Mouse (Mus musculus): ENCODE results near the gene Sec13. TPM values are rescaled to one million over a fixed set of nuclear protein-coding genes. Genes with fewer than 3 reads are reported as not detected.
"Not testable (repeated sequence)": the region's sequence is repeated elsewhere in the genome, so short reads cannot be mapped to it uniquely, and the experiment has no call there.

Sec13 gene
- polyA plus RNA-seq, 1 experiment from 2014 or later, result 260 TPM

DNA sequence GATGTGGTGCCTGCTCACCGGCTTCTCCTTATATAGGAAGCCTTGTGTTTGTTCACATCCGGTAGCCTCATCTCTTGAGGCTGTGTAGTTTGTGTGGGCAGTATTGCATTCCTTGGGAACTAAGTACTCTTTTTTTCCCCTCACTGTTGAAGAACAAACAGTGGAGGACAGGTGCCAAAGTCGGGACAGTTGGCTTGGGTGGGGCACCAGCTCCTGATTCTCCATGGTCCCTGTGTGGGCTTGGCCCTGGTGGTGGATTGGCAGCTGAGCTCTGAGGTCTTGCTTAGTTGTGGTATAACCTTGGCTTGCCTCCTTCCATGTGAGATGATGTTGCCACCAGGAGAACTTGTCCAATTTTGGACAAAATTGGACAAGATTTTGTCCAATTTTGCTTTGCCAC lies 20.7 kb downstream of the Sec13 start, which contains the start of gene Ghrl:
Gene Ghrl (minus strand): TSS at position 3 of the 400 bp plus-strand sequence.
- Histone ChIP-seq H3K9me3 (ENCODE audit: control insufficient read depth, low read depth, low read length) (no peaks in the 10 kb centered on the region), H3K9ac (replicated peaks; ENCODE audit: low read depth, low read length) (no peak within 1 kb of the TSS), H3K27me3 (ENCODE audit: control insufficient read depth, insufficient read depth, low read length) (no peaks in the 10 kb centered on the region), H3K4me1 (ENCODE audit: control insufficient read depth, insufficient read depth, low read length) (no peaks in the 10 kb centered on the region), H3K27ac (ENCODE audit: low read length) (no peak within 1 kb of the TSS), H3K4me3 (ENCODE audit: low read depth, low read length) (no peak within 1 kb of the TSS), H3K4me2 (replicated peaks; ENCODE audit: low read depth, low read length) (no peak within 1 kb of the TSS), H3K36me3 (ENCODE audit: control insufficient read depth, insufficient read depth, low read length) (peaks cover 45% of the 10 kb centered on the region)
- ATAC-seq (ENCODE audit: insufficient number of reproducible peaks, insufficient read depth, low FRiP score, low read depth), result no peak
- WGBS, result 59% methylated on average over 3 of the region's 3 CpGs

DNA sequence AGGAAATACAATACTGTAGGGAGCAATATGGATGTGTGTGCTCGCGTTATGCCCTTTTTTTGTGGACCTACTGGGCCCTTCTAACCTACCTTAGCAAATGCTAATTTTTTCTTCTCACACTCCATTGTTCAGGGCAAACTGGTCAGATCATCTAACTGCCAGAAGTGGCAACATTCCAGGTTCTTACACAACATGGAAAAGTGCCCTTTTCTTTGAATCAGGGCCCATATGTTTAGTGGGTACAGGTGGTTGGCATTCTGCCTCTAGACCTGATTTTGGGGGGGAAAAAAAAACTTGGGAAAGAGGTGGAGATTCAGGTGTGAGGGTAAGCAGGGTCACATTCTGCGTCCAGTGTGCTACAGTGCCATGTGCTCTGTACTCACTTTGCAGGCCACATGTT lies 23.0 kb downstream of the Sec13 start:
- no peak overlapping the region for H3K27ac ChIP-seq (ENCODE audit: low read length)
- H3K36me3 ChIP-seq (ENCODE audit: control insufficient read depth, insufficient read depth, low read length), result peaks cover 55% of the 10 kb centered on the region
- 85% methylated on average over 3 of the region's 3 CpGs for WGBS
- H3K4me3 ChIP-seq (ENCODE audit: low read depth, low read length), result no peak overlapping the region
- H3K4me2 ChIP-seq (replicated peaks; ENCODE audit: low read depth, low read length), result no peak overlapping the region
- no peak for ATAC-seq (ENCODE audit: insufficient number of reproducible peaks, insufficient read depth, low FRiP score, low read depth)
- no peaks in the 10 kb centered on the region for H3K4me1 ChIP-seq (ENCODE audit: control insufficient read depth, insufficient read depth, low read length)
- H3K9ac ChIP-seq (replicated peaks; ENCODE audit: low read depth, low read length), result no peak overlapping the region
- no peaks in the 10 kb centered on the region for H3K9me3 ChIP-seq (ENCODE audit: control insufficient read depth, low read depth, low read length)
- H3K27me3 ChIP-seq (ENCODE audit: control insufficient read depth, insufficient read depth, low read length), result no peaks in the 10 kb centered on the region

- Histone ChIP-seq H3K9me3 (ENCODE audit: control insufficient read depth, low read depth, low read length) (no peaks in the 10 kb centered on the region), H3K9ac (replicated peaks; ENCODE audit: low read depth, low read length) (no peak overlapping the region), H3K4me2 (replicated peaks; ENCODE audit: low read depth, low read length) (no peak overlapping the region), H3K36me3 (ENCODE audit: control insufficient read depth, insufficient read depth, low read length) (peaks cover 65% of the 10 kb centered on the region), H3K4me3 (ENCODE audit: low read depth, low read length) (no peak overlapping the region), H3K27ac (ENCODE audit: low read length) (no peak overlapping the region), H3K27me3 (ENCODE audit: control insufficient read depth, insufficient read depth, low read length) (no peaks in the 10 kb centered on the region), H3K4me1 (ENCODE audit: control insufficient read depth, insufficient read depth, low read length) (no peaks in the 10 kb centered on the region)
- ATAC-seq (ENCODE audit: insufficient number of reproducible peaks, insufficient read depth, low FRiP score, low read depth), result no peak
- 65% methylated on average over 1 of the region's 1 CpGs for WGBS
Observed at GRCm38 (mm10) chr6:113714797-113715196, 25.7 kb downstream of the Sec13 start.

DNA sequence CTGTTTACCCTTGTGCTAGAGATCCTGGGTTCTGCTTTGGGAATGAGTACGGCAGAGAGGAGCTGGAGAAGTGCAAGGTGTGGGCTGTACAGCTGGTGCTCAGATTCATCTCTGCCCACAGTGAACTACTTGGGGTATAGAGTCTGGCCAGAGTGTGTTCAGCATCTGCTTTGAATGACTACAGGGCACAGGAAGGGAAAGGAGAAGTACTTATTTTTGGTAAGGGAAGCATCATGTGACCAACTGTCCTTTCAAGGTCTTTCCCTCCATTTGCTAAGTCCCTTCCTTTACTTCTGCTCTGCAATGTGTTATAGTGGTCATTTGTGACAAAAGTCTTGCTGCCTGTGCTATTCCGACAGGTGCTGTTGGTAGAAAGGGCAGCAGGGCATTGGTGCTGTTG lies 26.3 kb downstream of the Sec13 start:
- Histone ChIP-seq H3K4me1 (ENCODE audit: control insufficient read depth, insufficient read depth, low read length) (no peaks in the 10 kb centered on the region), H3K9ac (replicated peaks; ENCODE audit: low read depth, low read length) (no peak overlapping the region), H3K4me3 (ENCODE audit: low read depth, low read length) (no peak overlapping the region), H3K36me3 (ENCODE audit: control insufficient read depth, insufficient read depth, low read length) (peaks cover 68% of the 10 kb centered on the region), H3K4me2 (replicated peaks; ENCODE audit: low read depth, low read length) (no peak overlapping the region), H3K27me3 (ENCODE audit: control insufficient read depth, insufficient read depth, low read length) (no peaks in the 10 kb centered on the region), H3K27ac (ENCODE audit: low read length) (no peak overlapping the region), H3K9me3 (ENCODE audit: control insufficient read depth, low read depth, low read length) (no peaks in the 10 kb centered on the region)
- no peak for ATAC-seq (ENCODE audit: insufficient number of reproducible peaks, insufficient read depth, low FRiP score, low read depth)
- WGBS, result 82% methylated on average over 2 of the region's 2 CpGs

- not testable (repeated sequence) for ATAC-seq (ENCODE audit: insufficient number of reproducible peaks, insufficient read depth, low FRiP score, low read depth); H3K9ac ChIP-seq (replicated peaks; ENCODE audit: low read depth, low read length); H3K4me3 ChIP-seq (ENCODE audit: low read depth, low read length); H3K4me2 ChIP-seq (replicated peaks; ENCODE audit: low read depth, low read length); H3K27ac ChIP-seq (ENCODE audit: low read length); H3K9me3 ChIP-seq (ENCODE audit: control insufficient read depth, low read depth, low read length); H3K4me1 ChIP-seq (ENCODE audit: control insufficient read depth, insufficient read depth, low read length); H3K27me3 ChIP-seq (ENCODE audit: control insufficient read depth, insufficient read depth, low read length)
- peaks cover 75% of the 10 kb centered on the region for H3K36me3 ChIP-seq (ENCODE audit: control insufficient read depth, insufficient read depth, low read length)
- WGBS, result 86% methylated on average over 5 of the region's 5 CpGs
Observed at GRCm38 (mm10) chr6:113713389-113713788, 27.2 kb downstream of the Sec13 start.

DNA sequence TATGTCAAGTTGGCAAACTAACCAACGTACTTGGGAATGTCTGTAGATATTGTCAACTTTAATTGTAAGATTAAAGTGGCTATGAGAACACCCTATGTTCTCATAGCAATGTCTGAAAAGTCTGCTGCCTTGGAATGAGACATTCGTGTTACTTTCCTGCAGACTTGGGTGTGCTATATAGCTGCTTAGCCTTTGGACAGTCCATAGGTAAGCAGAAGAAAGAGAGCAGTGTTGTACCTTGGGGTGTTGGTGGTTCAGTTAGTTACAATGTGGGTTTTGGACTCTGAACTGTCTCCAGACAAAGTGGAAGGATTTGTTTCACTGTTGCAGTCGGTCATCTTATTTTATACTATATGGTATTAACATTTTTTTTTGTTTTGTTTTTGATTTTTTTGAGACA lies 27.8 kb downstream of the Sec13 start:
- Histone ChIP-seq H3K4me1 (ENCODE audit: control insufficient read depth, insufficient read depth, low read length) (no peaks in the 10 kb centered on the region), H3K27ac (ENCODE audit: low read length) (no peak overlapping the region), H3K9me3 (ENCODE audit: control insufficient read depth, low read depth, low read length) (no peaks in the 10 kb centered on the region), H3K4me3 (ENCODE audit: low read depth, low read length) (no peak overlapping the region), H3K36me3 (ENCODE audit: control insufficient read depth, insufficient read depth, low read length) (peaks cover 81% of the 10 kb centered on the region), H3K27me3 (ENCODE audit: control insufficient read depth, insufficient read depth, low read length) (no peaks in the 10 kb centered on the region), H3K4me2 (replicated peaks; ENCODE audit: low read depth, low read length) (no peak overlapping the region), H3K9ac (replicated peaks; ENCODE audit: low read depth, low read length) (no peak overlapping the region)
- WGBS, result 94% methylated on average over 3 of the region's 3 CpGs
- ATAC-seq (ENCODE audit: insufficient number of reproducible peaks, insufficient read depth, low FRiP score, low read depth), result no peak

GRCm38 (mm10) chr6:113697222-113698205 lies 43.0 kb downstream of the Sec13 start:
- peak overlapping the region; percentile 90 for H3K27ac ChIP-seq (ENCODE audit: low read length)
- ATAC-seq (ENCODE audit: insufficient number of reproducible peaks, insufficient read depth, low FRiP score, low read depth), result no peak; the same call in none of the 2 replicates
- peak overlapping the region; percentile 95 for H3K4me3 ChIP-seq (ENCODE audit: low read depth, low read length)
- H3K4me1 ChIP-seq (ENCODE audit: control insufficient read depth, insufficient read depth, low read length), result peaks cover 17% of the 10 kb centered on the region; the same call in 1 of the 2 replicates
- no peaks in the 10 kb centered on the region for H3K27me3 ChIP-seq (ENCODE audit: control insufficient read depth, insufficient read depth, low read length)
- H3K9me3 ChIP-seq (ENCODE audit: control insufficient read depth, low read depth, low read length), result no peaks in the 10 kb centered on the region
- H3K36me3 ChIP-seq (ENCODE audit: control insufficient read depth, insufficient read depth, low read length), result peaks cover 21% of the 10 kb centered on the region
- peak overlapping the region; percentile 97 for H3K4me2 ChIP-seq (replicated peaks; ENCODE audit: low read depth, low read length)
- under 1% methylated on average over 105 of the region's 113 CpGs for WGBS
- peak overlapping the region; percentile 81 for H3K9ac ChIP-seq (replicated peaks; ENCODE audit: low read depth, low read length)

DNA sequence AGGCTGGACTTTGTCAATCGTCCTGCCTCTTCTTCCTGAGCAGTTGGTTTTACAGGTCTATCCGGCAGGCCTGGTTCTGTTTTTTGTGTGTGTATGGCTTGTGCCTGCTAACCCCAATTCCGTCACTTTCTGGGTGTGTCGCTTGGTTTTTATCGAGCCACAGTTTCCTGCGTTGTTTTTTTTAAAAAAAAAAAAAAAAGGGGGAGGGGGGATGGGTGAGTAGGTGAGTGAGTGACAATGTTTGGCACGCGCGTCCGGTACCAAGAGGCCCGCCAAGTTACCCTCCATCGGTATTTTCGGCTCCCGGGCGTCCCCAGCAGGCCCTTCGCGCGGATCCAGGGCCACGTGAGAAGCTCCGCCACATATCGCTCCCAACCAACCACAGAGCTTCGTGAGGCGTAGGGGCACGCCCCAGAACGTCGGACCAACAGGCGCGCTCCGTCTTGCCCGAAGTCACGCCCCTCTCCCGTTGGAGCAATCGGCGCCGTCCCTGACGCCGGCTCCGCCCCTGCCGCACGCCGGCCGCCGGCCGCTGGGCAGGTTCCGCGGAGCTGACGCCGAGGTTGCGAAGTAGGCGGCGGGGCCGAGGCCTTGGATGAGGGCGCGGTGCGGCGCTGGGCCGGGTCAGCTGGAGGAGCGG lies 43.8 kb downstream of the Sec13 start, which contains the start of gene Tatdn2:
Gene Tatdn2 (plus strand): TSS at position 469 of the 640 bp plus-strand sequence.
- Histone ChIP-seq H3K36me3 (ENCODE audit: control insufficient read depth, insufficient read depth, low read length) (peaks cover 15% of the 10 kb centered on the region), H3K4me3 (ENCODE audit: low read depth, low read length) (peak within 1 kb of the TSS; percentile 95), H3K9ac (replicated peaks; ENCODE audit: low read depth, low read length) (peak within 1 kb of the TSS; percentile 81), H3K4me1 (ENCODE audit: control insufficient read depth, insufficient read depth, low read length) (peaks cover 17% of the 10 kb centered on the region; the same call in 1 of the 2 replicates), H3K9me3 (ENCODE audit: control insufficient read depth, low read depth, low read length) (no peaks in the 10 kb centered on the region), H3K4me2 (replicated peaks; ENCODE audit: low read depth, low read length) (peak within 1 kb of the TSS; percentile 97), H3K27me3 (ENCODE audit: control insufficient read depth, insufficient read depth, low read length) (no peaks in the 10 kb centered on the region), H3K27ac (ENCODE audit: low read length) (peak within 1 kb of the TSS; percentile 90)
- peak; percentile 98 for ATAC-seq (ENCODE audit: insufficient number of reproducible peaks, insufficient read depth, low FRiP score, low read depth)
- under 1% methylated on average over 58 of the region's 58 CpGs for WGBS
